Mouse (Mus musculus) cerebellum, adult 8-10 months (tissue): Measurements from ENCODE around the gene Tnni2.

ENCODE experiments used
- DNase-seq: peaks from one replicate; pipeline ENCODE4 v3.0.0; 2022

Tnni2 gene

GRCm38 (mm10) chr7:142462190-142462589 lies 20.6 kb downstream of the Tnni2 start:
- no peak for DNase-seq

- DNase-seq: no peak
Observed at GRCm38 (mm10) chr7:142462594-142463078, 21.0 kb downstream of the Tnni2 start.

- no peak for DNase-seq
Observed at GRCm38 (mm10) chr7:142470171-142470691, 28.6 kb downstream of the Tnni2 start.

- DNase-seq: no peak
Observed at GRCm38 (mm10) chr7:142470808-142471413, 29.3 kb downstream of the Tnni2 start.

GRCm38 (mm10) chr7:142471414-142471861 lies 29.8 kb downstream of the Tnni2 start:
- DNase-seq: no peak

GRCm38 (mm10) chr7:142471884-142472570 lies 30.4 kb downstream of the Tnni2 start:
- no peak for DNase-seq

GRCm38 (mm10) chr7:142472936-142473335 lies 31.3 kb downstream of the Tnni2 start:
- no peak for DNase-seq

- no peak for DNase-seq
Observed at GRCm38 (mm10) chr7:142473476-142473875, 31.9 kb downstream of the Tnni2 start.

GRCm38 (mm10) chr7:142474799-142475198 lies 33.2 kb downstream of the Tnni2 start:
- no peak for DNase-seq

GRCm38 (mm10) chr7:142475641-142476040 lies 34.0 kb downstream of the Tnni2 start:
- DNase-seq: no peak

- no peak for DNase-seq
Observed at GRCm38 (mm10) chr7:142476271-142476670, 34.7 kb downstream of the Tnni2 start.

- peak; percentile 43 for DNase-seq
Observed at GRCm38 (mm10) chr7:142476795-142477452, 35.3 kb downstream of the Tnni2 start.

GRCm38 (mm10) chr7:142478001-142478400 lies 36.4 kb downstream of the Tnni2 start:
- no peak for DNase-seq

- no peak for DNase-seq
Observed at GRCm38 (mm10) chr7:142478574-142478973, 37.0 kb downstream of the Tnni2 start.

- no peak for DNase-seq
Observed at GRCm38 (mm10) chr7:142479307-142479706, 37.7 kb downstream of the Tnni2 start.

GRCm38 (mm10) chr7:142479886-142480285 lies 38.3 kb downstream of the Tnni2 start:
- DNase-seq: no peak

GRCm38 (mm10) chr7:142480661-142481060 lies 39.1 kb downstream of the Tnni2 start:
- DNase-seq: no peak

GRCm38 (mm10) chr7:142481186-142481567 lies 39.6 kb downstream of the Tnni2 start:
- no peak for DNase-seq

GRCm38 (mm10) chr7:142481568-142482255 lies 40.1 kb downstream of the Tnni2 start:
- DNase-seq: no peak

- no peak for DNase-seq
Observed at GRCm38 (mm10) chr7:142482256-142482609, 40.6 kb downstream of the Tnni2 start.

- no peak for DNase-seq
Observed at GRCm38 (mm10) chr7:142483136-142483535, 41.5 kb downstream of the Tnni2 start.

- no peak for DNase-seq
Observed at GRCm38 (mm10) chr7:142484780-142485179, 43.2 kb downstream of the Tnni2 start.

GRCm38 (mm10) chr7:142486751-142487162 lies 45.1 kb downstream of the Tnni2 start:
- DNase-seq: no peak
